Mouse (Mus musculus) hindbrain, postnatal 0 days (tissue): ENCODE measurements around the gene Gm37240. TPM values are rescaled to one million over a fixed set of nuclear protein-coding genes. Genes with fewer than 3 reads are reported as not detected.

Source experiments
- ATAC-seq: fragments of 200-750 bp; cut with Nextera tagmentation; 2 replicates; pipeline ENCODE4 v1.8.0; 2017; ENCODE audit warnings: mild to moderate bottlenecking, moderate TSS enrichment, moderate library complexity
- DNase-seq: peaks from one replicate; pipeline ENCODE4 v3.0.0-alpha.2; 2015; ENCODE audit warnings: low spot score
- H3K27ac ChIP-seq: fragments of 300-500 bp; sonication (generic); 2 replicates; pipeline ENCODE4 v1.5.1; 2014; ENCODE audit warnings: mild to moderate bottlenecking
- H3K27me3 ChIP-seq: fragments of 300-500 bp; sonication (generic); 2 replicates; pipeline ENCODE4 v1.6.1; 2014; ENCODE audit warnings: low read length, mixed read lengths; ENCODE audit not compliant: insufficient read depth
- H3K36me3 ChIP-seq: fragments of 300-500 bp; sonication (generic); 2 replicates; pipeline ENCODE4 v1.6.1; 2014; ENCODE audit warnings: low read length, mixed read lengths; ENCODE audit not compliant: insufficient read depth
- H3K4me1 ChIP-seq: fragments of 300-500 bp; sonication (generic); 2 replicates; pipeline ENCODE4 v1.6.1; 2014; ENCODE audit warnings: antibody characterized with exemption, low read length, mixed read lengths; ENCODE audit not compliant: insufficient read depth
- H3K4me2 ChIP-seq: fragments of 300-500 bp; sonication (generic); 2 replicates; pipeline ENCODE4 v1.6.1; 2014; ENCODE audit warnings: low read depth, mild to moderate bottlenecking, low read length, moderate library complexity, mixed read lengths
- H3K4me3 ChIP-seq: fragments of 300-500 bp; sonication (generic); 2 replicates; pipeline ENCODE4 v1.5.1; 2014; ENCODE audit warnings: low read length
- H3K9ac ChIP-seq: fragments of 300-500 bp; sonication (generic); replicated peaks from 2 replicates; pipeline ENCODE4 v1.6.1; 2014; ENCODE audit warnings: mild to moderate bottlenecking, low read length, moderate library complexity, mixed read lengths
- H3K9me3 ChIP-seq: fragments of 300-500 bp; sonication (generic); 2 replicates; pipeline ENCODE4 v1.6.1; 2016; ENCODE audit warnings: low read length, mixed read lengths
- CTCF ChIP-seq: IDR thresholded peaks from 2 replicates; pipeline ENCODE4 v1.5.1; 2016; ENCODE audit warnings: antibody characterized with exemption, control low read depth, low read depth
- WGBS: fragments of 180-500 bp; shearing (Covaris S2); extraction: QIAGEN DNeasy Blood & Tissue Kit; methylation state at CpG from one replicate; pipeline ENCODE4 v1.1.7; 2014; 5-methylcytosine and 5-hydroxymethylcytosine counted together
- polyA plus RNA-seq: library from polyadenylated mRNA; unstranded; fragments of >200 nt; fragmentation: Nextera tagmentation; extraction: Ambion mirVana; gene quantifications from 2 replicates; pipeline ENCODE4 v1.2.1, GENCODE M21; 2015
- total RNA-seq: library from RNA; depleted of rRNA; stranded (reverse); fragments of >200 nt; gene quantifications from 2 replicates; pipeline ENCODE4 v1.2.3, GENCODE M21; 2014

The Gm37240 gene
- total and polyA plus RNA-seq, 2 experiments from 2014 or later, result 1.5 TPM; not detected in 1

- WGBS, result 45% methylated on average over 3 of the region's 3 CpGs
- Histone ChIP-seq H3K4me2 (no peak overlapping the region), H3K9me3 (peaks cover 3% of the 10 kb centered on the region; the same call in 1 of the 2 replicates), H3K27me3 (no peaks in the 10 kb centered on the region), H3K27ac (no peak overlapping the region), H3K4me3 (no peak overlapping the region), H3K9ac (no peak overlapping the region), H3K36me3 (no peaks in the 10 kb centered on the region), H3K4me1 (peaks cover 2% of the 10 kb centered on the region; the same call in 1 of the 2 replicates)
- no peak for ATAC-seq
- no peak for DNase-seq
- no peak for TF ChIP-seq CTCF
These were observed 514.3 kb downstream of the Gm37240 start for GRCm38 (mm10) chr3:85373039-85373438.

GRCm38 (mm10) chr3:85369847-85370246 lies 517.5 kb downstream of the Gm37240 start:
- H3K9ac ChIP-seq, result no peak overlapping the region
- H3K9me3 ChIP-seq, result no peaks in the 10 kb centered on the region
- no peak overlapping the region for H3K4me2 ChIP-seq
- no peak for DNase-seq
- 92% methylated on average over 9 of the region's 10 CpGs for WGBS
- H3K4me1 ChIP-seq, result no peaks in the 10 kb centered on the region
- no peak overlapping the region for H3K4me3 ChIP-seq
- no peak for ATAC-seq
- H3K36me3 ChIP-seq, result no peaks in the 10 kb centered on the region
- no peak for TF ChIP-seq CTCF
- no peak overlapping the region for H3K27ac ChIP-seq
- no peaks in the 10 kb centered on the region for H3K27me3 ChIP-seq

- ATAC-seq, result 0 out of 2 replicates have a peak, but pooled peaks have one; percentile 38
- Histone ChIP-seq H3K27ac (no peak overlapping the region), H3K4me1 (no peaks in the 10 kb centered on the region), H3K9me3 (no peaks in the 10 kb centered on the region), H3K9ac (no peak overlapping the region), H3K36me3 (no peaks in the 10 kb centered on the region), H3K27me3 (no peaks in the 10 kb centered on the region), H3K4me3 (no peak overlapping the region), H3K4me2 (no peak overlapping the region)
- no peak for DNase-seq
- WGBS, result 74% methylated on average over 5 of the region's 5 CpGs
- no peak for TF ChIP-seq CTCF
These were observed 518.2 kb downstream of the Gm37240 start for GRCm38 (mm10) chr3:85369157-85369556.

- no peak overlapping the region for H3K9ac ChIP-seq
- H3K4me2 ChIP-seq, result no peak overlapping the region
- no peaks in the 10 kb centered on the region for H3K27me3 ChIP-seq
- no peaks in the 10 kb centered on the region for H3K36me3 ChIP-seq
- H3K9me3 ChIP-seq, result no peaks in the 10 kb centered on the region
- H3K27ac ChIP-seq, result no peak overlapping the region
- WGBS, result 71% methylated on average over 16 of the region's 16 CpGs
- DNase-seq (peak; percentile 17), ATAC-seq (no peak)
- TF ChIP-seq CTCF, result no peak
- H3K4me3 ChIP-seq, result no peak overlapping the region
- H3K4me1 ChIP-seq, result no peaks in the 10 kb centered on the region
These were observed 518.8 kb downstream of the Gm37240 start for GRCm38 (mm10) chr3:85368354-85369120.

GRCm38 (mm10) chr3:85364591-85365343 lies 522.6 kb downstream of the Gm37240 start:
- Histone ChIP-seq H3K4me2 (no peak overlapping the region), H3K4me1 (no peaks in the 10 kb centered on the region), H3K9me3 (no peaks in the 10 kb centered on the region), H3K36me3 (no peaks in the 10 kb centered on the region), H3K27me3 (no peaks in the 10 kb centered on the region), H3K27ac (no peak overlapping the region), H3K4me3 (no peak overlapping the region), H3K9ac (no peak overlapping the region)
- no peak for ATAC-seq
- WGBS, result 55% methylated on average over 5 of the region's 5 CpGs
- DNase-seq, result no peak
- no peak for TF ChIP-seq CTCF

- Histone ChIP-seq H3K4me3 (no peak overlapping the region), H3K27ac (no peak overlapping the region), H3K27me3 (no peaks in the 10 kb centered on the region), H3K9ac (no peak overlapping the region), H3K36me3 (no peaks in the 10 kb centered on the region), H3K4me1 (no peaks in the 10 kb centered on the region), H3K4me2 (no peak overlapping the region), H3K9me3 (no peaks in the 10 kb centered on the region)
- TF ChIP-seq CTCF, result no peak
- peak; percentile 67 for DNase-seq
- ATAC-seq, result peak; percentile 53; the same call in 1 of the 2 replicates
- 52% methylated on average over 7 of the region's 7 CpGs for WGBS
These were observed 524.4 kb downstream of the Gm37240 start for GRCm38 (mm10) chr3:85362883-85363282.
